Comparison of ENCODE assay signal across 28 mouse cellular contexts in genomic region chr16:21741542-21741941, GRCm38 (mm10). TPM values are rescaled to one million over a fixed set of nuclear protein-coding genes. Genes with fewer than 3 reads are reported as not detected.
DNase-seq lines count a peak whose midpoint lies in the region; ATAC-seq and TF ChIP-seq lines count a peak whose summit lies in the region.
"Had no signal": no experiment of that assay in that cellular context is flagged by ENCODE, and none has a peak within 500 bp of the region (broad histone marks: within the 10 kb centered on the region; RNA-seq: fewer than 3 reads in every experiment).

No protein-coding gene starts in this region.

- H3K9ac ChIP-seq in MEL (ENCODE audit: control insufficient read depth, low read depth, low read length, poor library complexity, severe bottlenecking), result no peak overlapping the region; the same call in 1 of the 2 replicates
- no peak overlapping the region; the same call in 1 of the 2 replicates for H3K9ac ChIP-seq in liver, embryonic 14.5 days (replicated peaks)
- H3K9ac ChIP-seq in liver, postnatal 0 days (replicated peaks), result no peak overlapping the region
- H3K9ac ChIP-seq: embryonic facial prominence, embryonic 13.5 days; forebrain, embryonic 12.5 days; forebrain, embryonic 15.5 days; heart, embryonic 13.5 days; hindbrain, embryonic 12.5 days; hindbrain, embryonic 15.5 days had no signal

- no peaks in the 10 kb centered on the region for H3K27me3 ChIP-seq in MEL (ENCODE audit: control insufficient read depth in 1 of 2, insufficient read depth in 2 of 2, low read length in 2 of 2)
- no peaks in the 10 kb centered on the region for H3K27me3 ChIP-seq in liver, embryonic 14.5 days (ENCODE audit: control insufficient read depth, insufficient read depth, low read length)
- no peaks in the 10 kb centered on the region for H3K27me3 ChIP-seq in liver, postnatal 0 days (ENCODE audit: insufficient read depth, low read length)
- no peaks in the 10 kb centered on the region for H3K27me3 ChIP-seq in thymus, adult 2 months (ENCODE audit: control insufficient read depth, insufficient read depth, low read length)
- H3K27me3 ChIP-seq: embryonic facial prominence, embryonic 13.5 days; forebrain, embryonic 12.5 days; forebrain, embryonic 15.5 days; heart, embryonic 13.5 days; hindbrain, embryonic 12.5 days; hindbrain, embryonic 15.5 days had no signal

- TF ChIP-seq RAD21 in MEL (IDR thresholded peaks at IDR 0.05; ENCODE audit: low read depth, low read length), result no peak

- no peak for TF ChIP-seq POLR2A in MEL (IDR thresholded peaks at IDR 0.05; ENCODE audit: control insufficient read depth in 1 of 2, insufficient read depth in 1 of 2, low read depth in 1 of 2, low read length in 2 of 2, poor library complexity in 1 of 2)
- no peak for TF ChIP-seq POLR2A in thymus, adult 2 months (IDR thresholded peaks at IDR 0.05; ENCODE audit: control insufficient read depth, extremely low read depth, insufficient read depth, low read length, poor library complexity)

- H3K27ac ChIP-seq in MEL (ENCODE audit: control insufficient read depth, low read depth, low read length), result peak overlapping the region; percentile 68; the same call in 1 of the 2 replicates
- H3K27ac ChIP-seq in liver, embryonic 14.5 days, result no peak overlapping the region
- no peak overlapping the region for H3K27ac ChIP-seq in liver, postnatal 0 days (ENCODE audit: low read depth)
- no peak overlapping the region for H3K27ac ChIP-seq in thymus, adult 2 months (ENCODE audit: control insufficient read depth, insufficient read depth, low read length)
- H3K27ac ChIP-seq: embryonic facial prominence, embryonic 10.5 days; embryonic facial prominence, embryonic 13.5 days; forebrain, embryonic 12.5 days; forebrain, embryonic 15.5 days; heart, adult 2 months; heart, embryonic 10.5 days; heart, embryonic 13.5 days; hindbrain, embryonic 12.5 days; hindbrain, embryonic 15.5 days had no signal

- no peak for TF ChIP-seq CTCF in MEL (IDR thresholded peaks at IDR 0.05 in 2 of 3, conservative IDR thresholded peaks at IDR 0.05 in 1 of 3; ENCODE audit: control insufficient read depth in 1 of 3, insufficient read depth in 1 of 3, low read depth in 2 of 3, low read length in 3 of 3, poor library complexity in 1 of 3, severe bottlenecking in 1 of 3)
- TF ChIP-seq CTCF in liver, embryonic 14.5 days (IDR thresholded peaks at IDR 0.05; ENCODE audit: low read depth), result no peak
- no peak for TF ChIP-seq CTCF in liver, postnatal 0 days (IDR thresholded peaks at IDR 0.05; ENCODE audit: low read depth)
- TF ChIP-seq CTCF in thymus, adult 2 months (IDR thresholded peaks at IDR 0.05; ENCODE audit: borderline replicate concordance, control insufficient read depth, extremely low read depth, insufficient read depth, low read length, poor library complexity), result no peak

- ATAC-seq in liver, embryonic 14.5 days (ENCODE audit: insufficient read depth), result peak; percentile 61; the same call in 1 of the 2 replicates
- peak; percentile 55 for ATAC-seq in liver, postnatal 0 days
- ATAC-seq: forebrain, embryonic 15.5 days; Patski had no signal

- peaks cover 0 to 13% of the 10 kb centered on the region in 2 experiments; a peak in 2 of 4 replicates for H3K36me3 ChIP-seq in MEL (ENCODE audit: control insufficient read depth in 1 of 2, insufficient read depth in 2 of 2, low read length in 2 of 2)
- H3K36me3 ChIP-seq in liver, embryonic 14.5 days (replicated peaks; ENCODE audit: control insufficient read depth, insufficient read depth, low read depth), result no peaks in the 10 kb centered on the region
- H3K36me3 ChIP-seq in liver, postnatal 0 days (replicated peaks; ENCODE audit: insufficient read depth, low read length), result no peaks in the 10 kb centered on the region
- no peaks in the 10 kb centered on the region for H3K36me3 ChIP-seq in thymus, adult 2 months (ENCODE audit: control insufficient read depth, insufficient read depth, low read length)
- H3K36me3 ChIP-seq: embryonic facial prominence, embryonic 10.5 days; embryonic facial prominence, embryonic 13.5 days; forebrain, embryonic 12.5 days; forebrain, embryonic 15.5 days; heart, embryonic 10.5 days; heart, embryonic 13.5 days; hindbrain, embryonic 12.5 days; hindbrain, embryonic 15.5 days had no signal

- DNase-seq in heart, adult 11 months, result peak; percentile 75
- no peak for DNase-seq in heart, postnatal 36 days
- peak; percentile 31 for DNase-seq in MEL (ENCODE audit: low read depth, low spot score)
- no peak for DNase-seq in liver, embryonic 14.5 days (ENCODE audit: low read depth in 3 of 3, low spot score in 3 of 3)
- no peak for DNase-seq in liver, postnatal 0 days
- no peak for DNase-seq in right cerebral cortex, postnatal 4 days
- no peak for DNase-seq in cerebellum, adult 9-11 months
- no peak for DNase-seq in thymus, adult 2 months
- DNase-seq: adrenal gland, postnatal 10 days; adrenal gland, postnatal 36 days; cerebellum, adult 18-20 months; cerebellum, postnatal 10 days; cerebellum, postnatal 36 days; embryo, embryonic 11 days; gastrocnemius, postnatal 25 days; heart, adult 2 months; heart, postnatal 14 days had no signal

- no peak overlapping the region for H3K4me3 ChIP-seq in MEL (ENCODE audit: control insufficient read depth in 1 of 2, insufficient read depth in 1 of 2, low read depth in 2 of 2, low read length in 2 of 2)
- H3K4me3 ChIP-seq in liver, embryonic 14.5 days (ENCODE audit: insufficient read depth in 1 of 2, low read depth in 2 of 2, low read length in 2 of 2), result no peak overlapping the region
- no peak overlapping the region for H3K4me3 ChIP-seq in liver, postnatal 0 days (ENCODE audit: low read depth, low read length)
- no peak overlapping the region for H3K4me3 ChIP-seq in thymus, adult 2 months (ENCODE audit: control insufficient read depth, insufficient read depth, low read length)
- H3K4me3 ChIP-seq: embryonic facial prominence, embryonic 10.5 days; embryonic facial prominence, embryonic 13.5 days; erythroblast, embryonic 14.5 days; forebrain, embryonic 12.5 days; forebrain, embryonic 15.5 days; heart, adult 2 months; heart, embryonic 10.5 days; heart, embryonic 13.5 days; hindbrain, embryonic 12.5 days; hindbrain, embryonic 15.5 days had no signal

- no peaks in the 10 kb centered on the region for H3K9me3 ChIP-seq in MEL (replicated peaks; ENCODE audit: insufficient read depth, low read length)
- H3K9me3 ChIP-seq in liver, embryonic 14.5 days (ENCODE audit: control insufficient read depth, low read length), result no peaks in the 10 kb centered on the region
- no peaks in the 10 kb centered on the region for H3K9me3 ChIP-seq in liver, postnatal 0 days (ENCODE audit: low read length)
- H3K9me3 ChIP-seq: embryonic facial prominence, embryonic 10.5 days; embryonic facial prominence, embryonic 13.5 days; forebrain, embryonic 12.5 days; forebrain, embryonic 15.5 days; heart, embryonic 10.5 days; heart, embryonic 13.5 days; hindbrain, embryonic 12.5 days; hindbrain, embryonic 15.5 days had no signal

- peaks cover 18 to 22% of the 10 kb centered on the region in 2 experiments for H3K4me1 ChIP-seq in MEL (ENCODE audit: control insufficient read depth in 1 of 2, insufficient read depth in 2 of 2, low read length in 2 of 2)
- H3K4me1 ChIP-seq in liver, embryonic 14.5 days (replicated peaks; ENCODE audit: control insufficient read depth in 2 of 2, insufficient read depth in 2 of 2, low read length in 1 of 2), result peaks cover 6 to 10% of the 10 kb centered on the region in 2 experiments; a peak in 3 of 4 replicates
- no peaks in the 10 kb centered on the region for H3K4me1 ChIP-seq in liver, postnatal 0 days (ENCODE audit: insufficient read depth)
- H3K4me1 ChIP-seq in thymus, adult 2 months (replicated peaks; ENCODE audit: control insufficient read depth, insufficient read depth, low read length), result no peaks in the 10 kb centered on the region
- H3K4me1 ChIP-seq: embryonic facial prominence, embryonic 10.5 days; embryonic facial prominence, embryonic 13.5 days; forebrain, embryonic 12.5 days; forebrain, embryonic 15.5 days; heart, embryonic 10.5 days; heart, embryonic 13.5 days; hindbrain, embryonic 12.5 days; hindbrain, embryonic 15.5 days had no signal

- 11% methylated on average over 3 of the region's 3 CpGs for WGBS in liver, embryonic 14.5 days (ENCODE audit: insufficient replicate concordance)
- WGBS in liver, postnatal 0 days (ENCODE audit: insufficient replicate concordance), result 61% methylated on average over 3 of the region's 3 CpGs
- 93% methylated on average over 3 of the region's 3 CpGs for WGBS in thymus, adult 2 months

- TF ChIP-seq EP300 in MEL (IDR thresholded peaks at IDR 0.05; ENCODE audit: low read depth in 1 of 2, low read length in 2 of 2), result peak; percentile 46 to 69; a peak in 3 of 4 replicates
- TF ChIP-seq EP300 in liver, embryonic 14.5 days (IDR thresholded peaks at IDR 0.05; ENCODE audit: low read depth), result peak; percentile 68
- TF ChIP-seq EP300 in liver, postnatal 0 days (IDR thresholded peaks at IDR 0.05; ENCODE audit: low read depth), result peak; percentile 84

- intact Hi-C loops in heart, postnatal 36 days (cut with DNase I), result no loop called here

- no peak overlapping the region; the same call in 1 of the 2 replicates for H3K4me2 ChIP-seq in liver, embryonic 14.5 days (ENCODE audit: low read depth)
- no peak overlapping the region for H3K4me2 ChIP-seq in liver, postnatal 0 days (ENCODE audit: low read depth, low read length)
- H3K4me2 ChIP-seq: embryonic facial prominence, embryonic 13.5 days; forebrain, embryonic 12.5 days; forebrain, embryonic 15.5 days; heart, embryonic 13.5 days; hindbrain, embryonic 12.5 days; hindbrain, embryonic 15.5 days had no signal

- H3K79me2 ChIP-seq in MEL (ENCODE audit: control insufficient read depth, insufficient read depth, low read length, poor library complexity), result no peaks in the 10 kb centered on the region

RNA-seq across cellular contexts. Expression of gene Ehhadh, which starts 46.1 kb away (rescaled TPM):
- 10 to 100 TPM; 17.1 to 21.8 TPM for total RNA-seq in heart, postnatal 36 days (2021)
- 4.3 and 5.3 TPM in 2 replicates for total RNA-seq in MEL (2012; rRNA removed)
- 1 to 10 TPM in 1 of 2 experiments, not detected in 1; 6.6 TPM for polyA plus RNA-seq in MEL (2012; ENCODE audit: insufficient read depth in 1 of 2, insufficient read length in 2 of 2, low read depth in 1 of 2, low replicate concordance in 2 of 2, missing spikeins in 1 of 2)
- 6.1 and 7.7 TPM in 2 replicates for polyA plus RNA-seq in liver, embryonic 14.5 days (2012; rRNA removed)
- polyA plus RNA-seq in liver, embryonic 14.5 days (2014; fragmentation: Nextera tagmentation; extraction: Ambion mirVana), result 8.1 and 8.2 TPM in 2 replicates
- 176 and 215 TPM in 2 replicates for polyA plus RNA-seq in liver, postnatal 0 days (2015; fragmentation: Nextera tagmentation; extraction: Ambion mirVana)
- 8.0 and 9.6 TPM in 2 replicates for polyA plus RNA-seq in thymus, adult 2 months (2012; rRNA removed)

RNA-seq across cellular contexts. Expression of gene 2510009E07Rik, which starts 47.1 kb away (rescaled TPM):
- total RNA-seq in heart, postnatal 36 days (2021), result 10 to 100 TPM; 22.9 to 23.8 TPM
- not detected in 2 replicates for total RNA-seq in MEL (2012; rRNA removed)
- polyA plus RNA-seq in MEL (2012; ENCODE audit: insufficient read depth in 1 of 2, insufficient read length in 2 of 2, low read depth in 1 of 2, low replicate concordance in 2 of 2, missing spikeins in 1 of 2), result not detected
- 1.5 and 1.6 TPM in 2 replicates for polyA plus RNA-seq in liver, embryonic 14.5 days (2012; rRNA removed)
- polyA plus RNA-seq in liver, embryonic 14.5 days (2014; fragmentation: Nextera tagmentation; extraction: Ambion mirVana), result 1.9 and 2.1 TPM in 2 replicates
- polyA plus RNA-seq in liver, postnatal 0 days (2015; fragmentation: Nextera tagmentation; extraction: Ambion mirVana), result 3.5 and 3.7 TPM in 2 replicates
- 12.4 and 15.7 TPM in 2 replicates for polyA plus RNA-seq in thymus, adult 2 months (2012; rRNA removed)
- polyA plus RNA-seq: erythroblast, embryonic 14.5 days had no signal

RNA-seq across cellular contexts. Expression of gene Map3k13, which starts 52.6 kb away (rescaled TPM):
- 1 to 10 TPM in 1 of 2 experiments, under 1 TPM in 1; 0.76 to 1.2 TPM for total RNA-seq in heart, postnatal 36 days (2021)
- total RNA-seq in MEL (2012; rRNA removed), result 0.20 and 0.23 TPM in 2 replicates
- polyA plus RNA-seq in MEL (2012; ENCODE audit: insufficient read depth in 1 of 2, insufficient read length in 2 of 2, low read depth in 1 of 2, low replicate concordance in 2 of 2, missing spikeins in 1 of 2), result under 1 TPM in 1 of 2 experiments, not detected in 1; 0.82 TPM
- polyA plus RNA-seq in liver, embryonic 14.5 days (2012; rRNA removed), result 0.50 and 0.61 TPM in 2 replicates
- polyA plus RNA-seq in liver, embryonic 14.5 days (2014; fragmentation: Nextera tagmentation; extraction: Ambion mirVana), result 0.30 and 0.38 TPM in 2 replicates
- polyA plus RNA-seq in liver, postnatal 0 days (2015; fragmentation: Nextera tagmentation; extraction: Ambion mirVana), result 0.97 and 1.2 TPM in 2 replicates
- 2.0 and 2.3 TPM in 2 replicates for polyA plus RNA-seq in thymus, adult 2 months (2012; rRNA removed)
- total RNA-seq: hematopoietic stem cell, adult 5-6 weeks had no signal

Comparison
In these comparisons a context has a peak if more than half of its experiments do, and no peak if none do; other contexts are left out.
1. DNase-seq: peak in heart, adult 11 months (single experiment) and MEL (single experiment); none in heart, postnatal 36 days (0 of 2), liver, embryonic 14.5 days (0 of 3), liver, postnatal 0 days (single experiment), right cerebral cortex, postnatal 4 days (single experiment), cerebellum, adult 9-11 months (single experiment) and thymus, adult 2 months (single experiment).
2. RNA of gene Ehhadh, which starts 46.1 kb away (polyA plus RNA-seq): 176 to 215 TPM in liver, postnatal 0 days; 6.1 to 8.2 TPM in liver, embryonic 14.5 days, 8.0 to 9.6 TPM in thymus, adult 2 months and 6.6 TPM in MEL; every median in the first group is over 10 times any median in the second.